Mouse (Mus musculus) myocyte (in vitro differentiated cells): ENCODE measurements around the gene Ogt.

Source experiments
- MAX ChIP-seq: IDR thresholded peaks from one replicate; pipeline ENCODE4 v1.6.1; 2011; ENCODE audit warnings: low read depth, mild to moderate bottlenecking, control low read depth
- MYOD1 ChIP-seq, 3 experiments: IDR thresholded peaks; one replicate each; pipeline ENCODE4 v1.6.1; 2011; ENCODE audit warnings: control low read depth in 2 of 3, low read depth in 2 of 3, mild to moderate bottlenecking in 2 of 3, moderate library complexity in 1 of 3; ENCODE audit not compliant: insufficient read length in 2 of 3, control insufficient read depth in 1 of 3
- POLR2A ChIP-seq: IDR thresholded peaks from one replicate; pipeline ENCODE4 v1.6.1; 2011; ENCODE audit warnings: low read depth, mild to moderate bottlenecking, control low read depth, moderate library complexity; ENCODE audit not compliant: insufficient read length
- POLR2AphosphoS2 ChIP-seq: IDR thresholded peaks from one replicate; pipeline ENCODE4 v1.6.1; 2011; ENCODE audit warnings: low read depth, control low read depth; ENCODE audit not compliant: insufficient read length
- SRF ChIP-seq: IDR thresholded peaks from one replicate; pipeline ENCODE4 v1.6.1; 2011; ENCODE audit warnings: low read depth; ENCODE audit not compliant: control insufficient read depth, insufficient read length
- USF1 ChIP-seq: IDR thresholded peaks from one replicate; pipeline ENCODE4 v1.6.1; 2011; ENCODE audit warnings: low read depth, mild to moderate bottlenecking, control low read depth, moderate library complexity

GRCm38 (mm10) chrX:101617889-101618288 is 22.0 kb upstream of the Ogt start:
- TF ChIP-seq MYOD1 (IDR thresholded peaks at IDR 0.05; ENCODE audit: control insufficient read depth in 1 of 3, insufficient read length in 2 of 3, low read depth in 2 of 3) (no peak), USF1 (no peak), MAX (no peak), POLR2A (no peak), POLR2AphosphoS2 (no peak), SRF (no peak)
